Mouse (Mus musculus) urinary bladder, adult 18-20 months (tissue): ENCODE measurements around the gene Slc7a14.
A peak's percentile ranks its signal among the peaks of the same experiment; 100 is the strongest.
"Not testable (repeated sequence)": the region's sequence is repeated elsewhere in the genome, so short reads cannot be mapped to it uniquely, and the experiment has no call there.

Experiments
- DNase-seq, 2 experiments: peaks; one replicate each; pipeline ENCODE4 v3.0.0; 2022; ENCODE audit warnings: low spot score in 2 of 2, mixed read lengths in 2 of 2

Gene Slc7a14

DNA sequence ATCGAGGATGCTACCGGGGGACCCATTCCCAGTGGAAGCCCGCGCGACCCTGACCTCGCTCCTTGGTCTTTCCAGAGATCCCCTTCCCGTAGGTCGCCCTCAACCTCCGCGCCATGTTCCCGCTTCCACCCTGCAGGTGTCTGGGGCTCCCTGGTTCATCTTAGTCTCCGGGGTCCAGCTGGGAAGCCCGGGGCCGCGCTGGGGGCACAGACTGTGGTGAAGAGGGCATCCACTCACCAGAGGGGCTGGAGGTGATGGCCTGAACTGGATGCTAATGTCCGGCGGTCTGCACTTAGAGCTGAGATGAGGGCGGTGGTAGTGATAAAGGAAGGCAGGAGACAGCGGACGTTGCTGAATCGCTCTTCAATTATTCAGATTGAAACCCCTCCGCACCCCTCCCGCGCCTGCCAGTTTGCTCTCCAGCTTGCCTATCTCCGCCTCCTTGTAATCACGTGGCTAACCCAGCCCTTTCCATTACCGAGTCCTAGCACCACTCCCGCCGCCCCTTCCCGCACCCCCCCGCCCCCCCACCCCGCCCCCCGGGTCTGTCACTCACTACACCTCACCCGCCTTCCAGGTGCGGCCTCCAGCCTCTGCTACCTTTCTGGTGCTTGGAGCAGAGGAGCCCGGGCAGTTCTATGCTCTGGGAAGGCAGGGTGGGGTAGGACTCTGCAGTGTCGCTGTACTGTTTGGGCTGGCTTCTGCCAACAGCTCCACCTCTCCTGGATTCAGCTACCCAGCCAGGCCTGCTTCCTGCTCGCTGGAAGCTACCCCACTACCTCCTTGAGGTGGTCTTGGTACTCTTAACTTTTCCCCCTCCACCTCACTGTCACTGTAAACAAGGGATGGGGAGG, at the start of gene Slc7a14:
Gene Slc7a14 (minus strand): TSS at position 445 of the 854 bp plus-strand sequence.
- no peak for DNase-seq

- no peak for DNase-seq
Measured at GRCm38 (mm10) chr3:31346540-31346939, 36.4 kb upstream of the Slc7a14 start.

DNA sequence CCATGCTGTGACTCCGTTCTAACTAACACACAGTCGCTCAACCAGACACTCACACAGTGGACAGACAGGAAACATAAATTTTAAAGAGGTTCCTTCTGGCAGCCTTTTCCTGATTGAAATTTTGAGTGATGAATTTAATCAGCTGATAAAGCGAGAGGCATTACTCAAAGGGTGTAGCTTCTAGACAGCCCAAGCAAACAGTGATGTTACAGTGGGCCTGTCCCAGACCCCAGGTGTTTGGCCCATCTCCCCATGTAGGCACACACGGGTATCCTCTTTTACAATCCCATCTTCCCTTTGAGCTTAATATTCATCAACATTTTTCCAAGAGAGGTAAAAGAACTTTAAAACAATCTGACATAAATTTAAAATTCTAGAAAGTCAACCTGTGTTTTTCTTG, 35.6 kb upstream of the Slc7a14 start:
- no peak for DNase-seq

- no peak for DNase-seq
Measured at GRCm38 (mm10) chr3:31339236-31339635, 29.1 kb upstream of the Slc7a14 start.

- DNase-seq, result no peak
Measured at GRCm38 (mm10) chr3:31328237-31328836, 18.2 kb upstream of the Slc7a14 start.

DNA sequence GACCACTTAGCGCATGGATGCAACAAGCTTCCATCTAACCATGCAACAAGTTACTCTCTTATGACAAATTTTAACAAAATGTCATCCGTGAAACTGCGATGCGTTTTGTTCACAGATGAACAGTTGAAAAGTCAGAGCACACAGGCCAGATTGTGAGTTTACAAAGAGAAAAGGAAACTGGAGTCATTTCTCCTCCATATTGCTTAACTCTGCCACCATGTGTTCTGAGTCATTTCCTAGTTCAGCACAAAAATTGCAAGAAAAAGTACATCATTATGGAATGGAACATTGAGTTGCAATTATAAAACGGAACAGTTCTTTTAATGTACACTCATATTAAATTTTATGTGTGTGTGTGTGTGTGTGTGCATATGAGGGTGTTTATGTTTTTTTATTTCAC, 17.6 kb upstream of the Slc7a14 start:
- no peak for DNase-seq

- DNase-seq, result no peak
Measured at GRCm38 (mm10) chr3:31324231-31324654, 14.1 kb upstream of the Slc7a14 start.

DNA sequence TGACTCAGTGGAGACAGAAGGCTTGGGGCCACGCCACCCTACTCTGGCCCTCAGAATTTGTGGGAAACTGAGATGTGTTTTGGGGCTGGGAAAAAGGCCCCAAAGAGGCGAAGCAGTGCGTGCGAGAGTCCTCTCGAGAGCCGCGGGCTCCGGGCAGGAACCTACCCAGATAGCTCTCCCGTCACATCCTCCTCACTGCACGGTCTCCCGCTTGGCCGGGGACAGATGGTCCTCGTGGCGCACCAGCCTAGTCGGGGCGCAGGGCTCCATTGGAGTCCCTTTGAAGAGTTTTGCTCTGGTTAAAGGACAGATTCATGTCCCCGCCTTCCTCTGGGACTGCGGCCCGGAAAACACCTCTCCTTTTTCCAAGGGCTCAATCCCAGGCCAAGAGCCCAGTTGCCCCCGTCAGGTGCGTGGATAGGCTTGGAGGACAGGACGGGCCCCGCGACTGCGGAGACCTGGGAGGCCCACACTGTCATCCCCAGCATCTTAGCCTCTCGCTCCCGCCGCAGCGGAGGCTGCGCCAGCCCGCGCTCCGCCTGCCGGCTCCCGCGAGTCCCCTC, 726 bp downstream of the Slc7a14 start:
- DNase-seq, result no peak

GRCm38 (mm10) chr3:31308906-31309305, 1.3 kb downstream of the Slc7a14 start:
- DNase-seq, result peak in 1 of 2 experiments; percentile 11

DNA sequence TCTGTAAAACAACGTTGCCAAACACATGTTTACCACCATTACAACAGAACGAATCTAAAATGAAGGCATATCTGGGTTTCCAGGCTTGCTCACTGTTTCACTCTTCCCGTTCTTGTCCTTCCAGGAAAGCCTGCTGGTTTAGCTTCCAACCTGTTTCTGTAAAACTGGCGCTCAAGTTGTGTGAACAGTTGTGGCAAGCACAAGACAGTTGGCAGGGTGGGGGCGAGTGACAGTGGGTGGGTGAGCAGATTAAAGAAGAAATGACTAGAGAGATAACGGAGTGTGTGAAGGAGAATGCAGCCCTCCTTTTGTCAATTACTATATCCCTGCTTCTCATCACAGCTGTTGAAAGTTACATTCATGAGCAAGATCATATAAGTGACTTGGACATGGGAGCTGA, 2.2 kb downstream of the Slc7a14 start:
- DNase-seq, result no peak

DNA sequence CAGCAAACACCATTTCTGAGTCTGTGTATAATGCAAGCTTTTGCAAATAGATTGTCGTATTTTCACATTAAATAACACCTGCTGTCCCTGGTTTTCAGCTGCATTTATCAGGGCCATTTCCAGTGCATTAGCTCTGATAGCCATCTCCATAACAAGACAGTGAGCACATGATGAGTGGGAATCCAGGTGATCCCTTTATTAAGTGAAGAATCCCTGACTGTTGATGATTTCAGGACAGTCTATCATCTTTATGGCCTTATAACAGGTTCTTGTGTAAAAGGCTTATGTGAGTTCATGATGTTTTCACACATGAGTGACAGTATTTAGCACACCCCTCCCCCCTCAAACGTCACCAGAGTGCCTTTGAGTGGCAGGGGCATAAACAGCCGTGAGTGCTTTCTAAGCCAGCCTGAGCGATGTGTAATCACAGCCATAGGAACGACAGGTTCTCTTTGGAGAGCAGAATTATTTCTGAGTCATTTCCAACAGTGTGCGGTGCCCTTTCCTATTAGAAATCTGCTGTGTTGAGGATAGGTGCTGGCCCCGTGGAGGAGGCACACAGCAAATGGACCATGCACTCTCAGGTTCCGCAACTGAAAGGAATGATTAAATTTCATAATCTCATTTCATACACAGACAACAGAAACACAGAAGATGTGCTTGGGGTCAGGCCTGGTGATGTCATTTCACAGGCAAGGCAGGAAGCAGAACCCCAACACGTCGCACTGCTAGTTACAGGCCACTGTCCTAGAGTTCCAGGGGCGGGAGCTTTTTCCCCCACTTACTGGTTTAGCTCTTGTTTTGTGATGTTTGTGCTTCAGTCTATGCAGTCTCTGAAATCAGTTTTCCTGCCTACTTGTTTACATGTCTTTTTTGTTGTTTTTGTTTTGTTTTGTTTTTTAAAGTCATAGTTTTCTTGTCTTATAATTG, 18.2 kb downstream of the Slc7a14 start:
- DNase-seq, result no peak

DNA sequence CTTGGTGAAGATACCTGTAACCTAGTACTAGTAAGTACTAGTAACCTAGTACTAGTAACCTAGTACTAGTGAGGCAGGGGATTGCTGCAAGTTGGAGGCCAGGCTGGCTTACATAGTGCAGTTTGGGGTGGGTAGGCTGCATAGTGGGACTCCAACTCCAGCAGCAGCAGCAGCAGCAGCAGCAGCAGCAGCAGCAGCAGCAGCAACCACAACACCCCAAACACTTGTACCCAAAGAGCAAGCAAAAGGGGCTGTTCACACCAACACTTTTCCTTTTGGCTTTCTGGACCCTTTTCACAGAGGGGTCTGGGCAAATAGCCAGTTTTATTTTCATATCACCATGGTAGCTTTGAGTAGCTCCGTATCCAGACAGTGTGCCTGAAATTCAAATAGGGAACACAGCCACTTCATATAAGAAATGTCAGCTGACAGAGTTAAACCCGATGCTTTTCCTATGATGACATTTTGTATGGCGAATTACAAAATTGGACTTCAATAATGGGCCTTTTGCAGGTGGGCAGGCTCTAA, 22.7 kb downstream of the Slc7a14 start:
- no peak for DNase-seq

- DNase-seq, result no peak
Measured at GRCm38 (mm10) chr3:31281116-31281515, 29.1 kb downstream of the Slc7a14 start.

GRCm38 (mm10) chr3:31274875-31275274, 35.3 kb downstream of the Slc7a14 start:
- DNase-seq, result no peak

GRCm38 (mm10) chr3:31273247-31273646, 36.9 kb downstream of the Slc7a14 start:
- not testable (repeated sequence) for DNase-seq

DNA sequence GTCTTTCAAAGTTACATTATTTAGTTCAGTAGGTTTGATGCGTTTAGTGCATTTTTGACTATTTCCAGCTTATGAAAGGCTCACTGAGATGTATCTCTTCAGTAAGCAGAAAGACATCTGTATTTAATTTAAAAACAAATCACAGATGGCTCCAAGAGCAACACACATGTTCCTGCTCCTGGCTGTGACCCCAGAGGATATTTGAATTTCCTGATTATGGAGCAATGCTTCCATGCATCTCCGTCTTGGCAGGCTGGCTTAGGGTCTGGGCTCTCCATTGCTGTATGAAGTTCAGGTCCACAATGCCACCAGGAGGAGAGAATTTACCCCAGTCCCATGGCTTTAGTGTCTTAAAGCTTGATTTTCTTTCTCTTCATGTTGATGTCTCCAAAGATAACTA, 37.5 kb downstream of the Slc7a14 start:
- DNase-seq, result no peak

DNA sequence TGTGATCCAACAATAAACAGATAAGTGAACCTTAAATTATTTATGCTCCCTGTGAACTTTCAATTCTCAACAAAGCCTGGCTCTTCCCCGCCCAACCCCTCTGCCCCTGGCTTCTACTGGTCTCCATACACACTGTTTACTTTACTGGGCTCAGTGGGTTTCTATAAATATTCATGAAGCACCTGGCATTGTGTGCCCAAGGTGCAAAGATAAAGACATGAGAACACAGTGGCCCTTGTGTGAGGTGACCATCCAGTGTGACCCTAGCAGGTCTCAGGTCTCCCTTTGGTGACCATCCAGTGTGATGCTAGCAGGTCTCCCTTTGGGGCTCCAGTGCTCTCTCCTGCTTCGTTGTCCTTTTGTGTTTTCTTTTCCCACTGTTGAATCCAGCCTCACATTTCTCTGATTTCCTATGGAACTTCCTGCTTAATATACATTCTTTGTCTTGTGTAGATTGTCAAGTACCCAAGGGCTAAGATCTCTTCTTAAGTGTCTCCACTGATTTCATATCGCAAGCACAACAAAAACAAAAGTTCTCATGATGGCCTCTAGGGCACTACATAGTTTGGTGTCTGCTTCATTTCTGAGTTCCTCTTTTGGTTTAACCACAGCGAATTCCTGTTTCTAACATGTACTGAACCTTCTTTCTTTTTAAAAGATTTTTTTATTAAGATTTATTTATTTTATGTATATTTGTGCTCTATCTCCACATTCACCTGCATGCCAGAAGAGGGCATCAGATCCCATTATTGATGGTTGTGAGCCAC, 40.4 kb downstream of the Slc7a14 start:
- DNase-seq, result no peak

DNA sequence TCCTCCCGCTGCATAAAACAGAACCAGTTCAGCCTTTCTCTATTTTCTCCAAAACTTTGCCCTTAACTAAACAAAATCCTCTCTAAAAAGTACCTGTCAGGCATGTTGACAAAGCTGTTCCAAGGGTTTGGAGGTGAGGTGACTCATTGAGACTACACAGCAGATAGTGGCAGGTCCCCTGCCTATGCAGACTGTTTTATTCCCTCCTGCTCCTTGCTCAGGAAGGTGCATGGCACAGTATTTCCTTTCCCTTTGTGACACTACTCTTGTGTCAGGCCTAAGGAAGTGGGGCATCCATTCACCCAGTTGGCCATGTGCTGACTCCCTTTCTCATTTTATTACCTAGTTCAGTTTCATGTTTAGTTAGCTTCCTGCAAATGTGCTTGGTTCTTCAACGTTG, 42.3 kb downstream of the Slc7a14 start:
- no peak for DNase-seq

- DNase-seq, result no peak
Measured at GRCm38 (mm10) chr3:31266941-31267340, 43.2 kb downstream of the Slc7a14 start.

DNA sequence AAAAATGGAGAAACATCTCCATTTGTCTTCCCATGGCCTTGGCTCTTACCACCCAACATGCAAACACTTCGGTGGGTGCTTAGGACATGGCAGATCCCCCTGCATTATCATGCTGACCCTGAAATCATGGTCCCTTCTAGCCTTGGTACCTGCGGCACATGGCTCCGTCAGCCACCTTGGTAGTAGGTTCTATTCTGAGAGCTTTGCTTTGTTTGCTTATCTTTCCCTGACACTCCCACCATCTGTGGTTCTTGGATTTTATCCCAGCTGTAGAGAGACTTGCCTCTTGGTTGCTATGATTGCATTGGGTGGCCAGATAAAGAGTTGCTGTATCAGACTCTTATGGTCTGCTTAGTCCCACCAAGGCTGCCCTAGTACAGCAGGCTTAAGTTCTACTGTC, 46.6 kb downstream of the Slc7a14 start:
- DNase-seq, result no peak
